Mouse (Mus musculus) duodenum, adult 2 months (tissue): ENCODE data around the gene Rsph1. TPM values are rescaled to one million over a fixed set of nuclear protein-coding genes. Genes with fewer than 3 reads are reported as not detected.

Source experiments
- polyA plus RNA-seq: library from polyadenylated mRNA; depleted of rRNA; stranded (reverse); fragments of >200 nt; gene quantifications from 2 replicates; pipeline ENCODE4 v1.2.3, GENCODE M21; 2012; ENCODE audit warnings: low replicate concordance; rRNA removed

Rsph1 gene
- not detected in 2 replicates for polyA plus RNA-seq

GRCm38 (mm10) chr17:31276922-31277918, at the start of gene Rsph1:
Rsph1 (minus strand) TSS chr17:31277383.

GRCm38 (mm10) chr17:31286492-31286891, 9.3 kb upstream of the Rsph1 start, which contains the start of gene Slc37a1:
Slc37a1 (plus strand) TSS chr17:31286792.

GRCm38 (mm10) chr17:31207771-31208334, 69.3 kb downstream of the Rsph1 start, which contains the start of gene Ubash3a:
Ubash3a (plus strand) TSS chr17:31207873.

Other genes with a start within 250 kb of the Rsph1 start
- gene Abcg1, start 219.7 kb downstream of the Rsph1 start, polyA plus RNA-seq, result 1.4 and 2.7 TPM in 2 replicates
- gene Tff3, start 147.7 kb downstream of the Rsph1 start, polyA plus RNA-seq, result 3,573 and 10,948 TPM in 2 replicates
- gene Tff2, start 133.1 kb downstream of the Rsph1 start, polyA plus RNA-seq, result 27.7 and 11,409 TPM in 2 replicates
- gene Tff1, start 112.1 kb downstream of the Rsph1 start, polyA plus RNA-seq, result 8.8 and 1,755 TPM in 2 replicates
- gene Tmprss3, start 78.4 kb downstream of the Rsph1 start, polyA plus RNA-seq, result 0.34 TPM in 1 of 2 replicates, not detected in the other
- gene Ubash3a, start 69.5 kb downstream of the Rsph1 start, polyA plus RNA-seq, result 0.37 and 0.47 TPM in 2 replicates
- gene Slc37a1, start 9.4 kb upstream of the Rsph1 start, polyA plus RNA-seq, result 116 and 139 TPM in 2 replicates
- 125 and 281 TPM in 2 replicates for gene Pde9a, start 108.8 kb upstream of the Rsph1 start, polyA plus RNA-seq
- 22.1 and 25.4 TPM in 2 replicates for gene Wdr4, start 242.6 kb upstream of the Rsph1 start, polyA plus RNA-seq
- 101 and 169 TPM in 2 replicates for gene Ndufv3, start 242.7 kb upstream of the Rsph1 start, polyA plus RNA-seq